Mouse (Mus musculus): ENCODE measurements around the gene Gabrg3. TPM values are rescaled to one million over a fixed set of nuclear protein-coding genes. Genes with fewer than 3 reads are reported as not detected.

The Gabrg3 gene
- polyA plus RNA-seq, 1 experiment from 2014 or later: 8.3 TPM

DNA sequence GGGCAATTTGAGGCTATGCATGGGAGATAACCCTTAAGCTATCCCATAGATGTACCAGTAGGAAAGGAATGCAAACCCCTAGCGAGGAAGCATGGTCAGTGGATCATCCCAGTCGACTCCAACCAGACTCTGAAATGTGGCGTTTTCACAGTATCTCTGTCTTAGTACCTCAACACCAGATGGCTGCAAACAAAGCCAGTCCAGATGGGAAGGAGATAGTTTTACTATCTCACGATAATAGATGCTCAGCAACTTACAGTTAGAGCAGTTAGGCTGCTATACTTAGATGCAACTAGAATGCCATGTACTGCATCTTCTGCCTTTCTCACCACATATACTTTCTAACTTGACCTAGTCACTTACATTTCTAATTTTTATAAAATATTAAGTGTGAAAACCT is 56.7 kb downstream of the Gabrg3 start:
- Histone ChIP-seq H3K4me3 (ENCODE audit: low read depth, low read length) (no peak overlapping the region), H3K4me2 (ENCODE audit: low read length) (no peak overlapping the region), H3K27me3 (ENCODE audit: control insufficient read depth, insufficient read depth, low read depth, low read length) (no peaks in the 10 kb centered on the region), H3K27ac (ENCODE audit: low read length) (no peak overlapping the region), H3K9ac (ENCODE audit: low read depth, low read length) (no peak overlapping the region), H3K4me1 (ENCODE audit: control insufficient read depth, insufficient read depth, low read length) (no peaks in the 10 kb centered on the region), H3K36me3 (ENCODE audit: control insufficient read depth, insufficient read depth, low read length) (no peaks in the 10 kb centered on the region), H3K9me3 (replicated peaks; ENCODE audit: control insufficient read depth, low read length, poor library complexity, severe bottlenecking) (no peaks in the 10 kb centered on the region)
- ATAC-seq: no peak
- 90% methylated on average over 4 of the region's 4 CpGs for WGBS

DNA sequence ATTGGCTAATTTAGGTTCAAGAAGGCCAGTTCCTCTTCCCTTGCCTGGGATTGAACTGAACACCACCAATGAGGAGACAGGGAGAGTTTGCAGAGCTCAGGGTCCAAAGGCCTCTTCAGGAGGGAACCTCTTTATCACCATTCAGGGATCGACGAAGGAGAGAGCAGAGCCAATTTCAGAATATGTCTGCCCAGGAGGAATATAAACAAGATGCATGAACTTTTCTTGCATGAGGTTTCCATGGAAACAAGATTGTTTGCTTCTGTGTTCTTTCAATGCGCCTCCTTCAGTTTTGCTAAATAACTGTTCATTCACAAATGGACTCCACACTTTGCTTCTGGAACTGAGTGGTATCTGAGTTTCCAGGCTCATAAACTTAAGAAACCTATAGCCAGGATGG is 62.5 kb downstream of the Gabrg3 start:
- Histone ChIP-seq H3K4me1 (ENCODE audit: control insufficient read depth, insufficient read depth, low read length) (peaks cover 2% of the 10 kb centered on the region), H3K4me2 (ENCODE audit: low read length) (no peak overlapping the region), H3K27me3 (ENCODE audit: control insufficient read depth, insufficient read depth, low read depth, low read length) (no peaks in the 10 kb centered on the region), H3K27ac (ENCODE audit: low read length) (no peak overlapping the region), H3K4me3 (ENCODE audit: low read depth, low read length) (no peak overlapping the region), H3K36me3 (ENCODE audit: control insufficient read depth, insufficient read depth, low read length) (no peaks in the 10 kb centered on the region), H3K9me3 (replicated peaks; ENCODE audit: control insufficient read depth, low read length, poor library complexity, severe bottlenecking) (no peaks in the 10 kb centered on the region), H3K9ac (ENCODE audit: low read depth, low read length) (no peak overlapping the region)
- 48% methylated on average over 3 of the region's 3 CpGs for WGBS
- ATAC-seq: peak; percentile 42; the same call in 1 of the 2 replicates

DNA sequence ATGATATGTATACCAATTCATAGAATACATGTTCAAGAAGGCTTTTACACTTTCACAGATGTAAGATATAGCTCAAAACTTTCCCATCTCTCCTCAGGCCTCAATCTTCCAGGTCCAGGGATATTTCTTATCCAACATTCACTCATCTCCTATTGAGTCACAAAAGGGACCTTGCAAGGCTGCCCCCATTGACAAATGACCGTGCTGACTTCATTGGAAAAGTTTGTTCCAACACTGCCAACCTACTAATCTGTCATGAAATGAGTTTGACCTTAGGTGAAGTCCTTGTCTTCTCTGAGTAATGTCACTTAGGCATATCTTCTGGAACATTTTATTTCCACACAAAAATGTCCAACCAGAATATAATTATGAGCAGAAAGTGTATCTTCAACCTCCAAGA is 64.9 kb downstream of the Gabrg3 start:
- no peaks in the 10 kb centered on the region for H3K36me3 ChIP-seq (ENCODE audit: control insufficient read depth, insufficient read depth, low read length)
- H3K27me3 ChIP-seq (ENCODE audit: control insufficient read depth, insufficient read depth, low read depth, low read length): no peaks in the 10 kb centered on the region
- ATAC-seq: no peak
- no peak overlapping the region for H3K9ac ChIP-seq (ENCODE audit: low read depth, low read length)
- peaks cover 2% of the 10 kb centered on the region for H3K4me1 ChIP-seq (ENCODE audit: control insufficient read depth, insufficient read depth, low read length)
- 88% methylated on average over 1 of the region's 1 CpGs for WGBS
- no peak overlapping the region for H3K4me3 ChIP-seq (ENCODE audit: low read depth, low read length)
- no peak overlapping the region for H3K27ac ChIP-seq (ENCODE audit: low read length)
- no peak overlapping the region for H3K4me2 ChIP-seq (ENCODE audit: low read length)
- no peaks in the 10 kb centered on the region for H3K9me3 ChIP-seq (replicated peaks; ENCODE audit: control insufficient read depth, low read length, poor library complexity, severe bottlenecking)

DNA sequence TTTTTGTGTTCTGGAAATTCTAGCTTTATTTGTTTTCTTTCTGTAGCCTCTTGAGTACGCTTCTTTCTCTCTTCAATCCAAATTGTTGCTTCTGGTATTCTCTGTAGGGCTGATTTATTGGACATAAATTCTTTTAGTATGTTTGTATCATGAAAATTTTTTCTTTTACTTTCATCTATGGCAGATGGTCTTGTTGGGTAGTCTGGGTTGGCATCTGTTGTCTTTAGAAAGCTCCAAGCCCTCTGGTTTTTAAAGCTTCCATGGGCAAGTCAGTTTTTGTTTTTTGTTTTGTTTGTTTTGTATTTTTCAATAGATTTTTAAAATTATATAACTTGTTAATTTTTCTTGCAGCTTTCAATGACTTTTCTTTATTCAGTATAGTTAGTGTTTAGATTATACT is 72.0 kb downstream of the Gabrg3 start:
- no peaks in the 10 kb centered on the region for H3K27me3 ChIP-seq (ENCODE audit: control insufficient read depth, insufficient read depth, low read depth, low read length)
- H3K27ac ChIP-seq (ENCODE audit: low read length): no peak overlapping the region
- no peak overlapping the region for H3K4me3 ChIP-seq (ENCODE audit: low read depth, low read length)
- no peak overlapping the region for H3K4me2 ChIP-seq (ENCODE audit: low read length)
- H3K36me3 ChIP-seq (ENCODE audit: control insufficient read depth, insufficient read depth, low read length): no peaks in the 10 kb centered on the region
- no peaks in the 10 kb centered on the region for H3K9me3 ChIP-seq (replicated peaks; ENCODE audit: control insufficient read depth, low read length, poor library complexity, severe bottlenecking)
- H3K9ac ChIP-seq (ENCODE audit: low read depth, low read length): no peak overlapping the region
- WGBS: 78% methylated on average over 1 of the region's 1 CpGs
- no peaks in the 10 kb centered on the region for H3K4me1 ChIP-seq (ENCODE audit: control insufficient read depth, insufficient read depth, low read length)
- no peak for ATAC-seq

DNA sequence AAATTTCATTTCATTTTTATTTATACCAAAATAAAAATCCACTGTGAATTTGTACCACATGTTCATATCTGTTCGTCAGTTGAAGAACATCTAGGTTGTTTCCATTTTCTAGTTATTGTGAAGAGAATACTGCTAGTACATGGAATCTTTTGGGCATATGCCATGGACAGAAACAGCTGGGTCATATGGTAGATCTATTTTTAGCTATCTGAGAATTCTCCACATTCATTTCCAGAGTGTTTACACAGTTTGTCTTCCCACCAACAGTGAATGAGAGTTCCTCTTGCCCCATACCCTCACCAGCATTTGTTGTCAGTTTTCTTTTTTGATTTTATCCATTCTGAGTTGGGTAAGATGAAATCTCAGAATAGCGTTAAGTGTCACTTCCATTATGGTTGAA is 75.0 kb downstream of the Gabrg3 start:
- no peaks in the 10 kb centered on the region for H3K4me1 ChIP-seq (ENCODE audit: control insufficient read depth, insufficient read depth, low read length)
- WGBS: 91% methylated on average over 2 of the region's 2 CpGs

DNA sequence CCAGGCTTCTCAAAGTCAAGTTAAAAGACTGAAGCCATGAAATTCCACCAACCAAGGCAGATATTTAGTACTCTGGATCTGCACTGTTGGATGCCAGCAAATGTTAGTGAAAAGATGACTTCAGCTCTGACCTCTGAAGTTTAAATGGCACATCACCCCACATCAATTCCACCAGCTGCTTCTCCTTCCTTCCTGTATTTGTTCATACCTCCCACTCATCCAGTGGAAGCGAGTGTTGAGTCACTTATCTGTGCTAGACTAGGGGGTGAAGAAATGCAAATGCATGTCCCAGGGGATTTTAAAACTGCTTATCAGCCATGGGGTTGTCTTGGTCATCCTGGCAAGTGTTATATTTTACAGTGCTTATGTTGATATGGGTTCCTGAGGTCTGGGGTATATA is 79.7 kb downstream of the Gabrg3 start:
- Histone ChIP-seq H3K9ac (ENCODE audit: low read depth, low read length) (no peak overlapping the region), H3K4me2 (ENCODE audit: low read length) (no peak overlapping the region), H3K36me3 (ENCODE audit: control insufficient read depth, insufficient read depth, low read length) (no peaks in the 10 kb centered on the region), H3K9me3 (replicated peaks; ENCODE audit: control insufficient read depth, low read length, poor library complexity, severe bottlenecking) (no peaks in the 10 kb centered on the region), H3K27me3 (ENCODE audit: control insufficient read depth, insufficient read depth, low read depth, low read length) (no peaks in the 10 kb centered on the region), H3K4me3 (ENCODE audit: low read depth, low read length) (no peak overlapping the region), H3K4me1 (ENCODE audit: control insufficient read depth, insufficient read depth, low read length) (no peaks in the 10 kb centered on the region), H3K27ac (ENCODE audit: low read length) (no peak overlapping the region)
- no peak for ATAC-seq
- whole genome bisulfite sequencing: 87% methylated on average over 1 of the region's 1 CpGs

More for the DNA sequence above, 75.0 kb downstream of the Gabrg3 start:
- Histone ChIP-seq H3K9ac (ENCODE audit: low read depth, low read length) (no peak overlapping the region), H3K4me3 (ENCODE audit: low read depth, low read length) (no peak overlapping the region), H3K27me3 (ENCODE audit: control insufficient read depth, insufficient read depth, low read depth, low read length) (no peaks in the 10 kb centered on the region), H3K4me2 (ENCODE audit: low read length) (no peak overlapping the region), H3K9me3 (replicated peaks; ENCODE audit: control insufficient read depth, low read length, poor library complexity, severe bottlenecking) (no peaks in the 10 kb centered on the region), H3K36me3 (ENCODE audit: control insufficient read depth, insufficient read depth, low read length) (no peaks in the 10 kb centered on the region), H3K27ac (ENCODE audit: low read length) (no peak overlapping the region)
- ATAC-seq: no peak

DNA sequence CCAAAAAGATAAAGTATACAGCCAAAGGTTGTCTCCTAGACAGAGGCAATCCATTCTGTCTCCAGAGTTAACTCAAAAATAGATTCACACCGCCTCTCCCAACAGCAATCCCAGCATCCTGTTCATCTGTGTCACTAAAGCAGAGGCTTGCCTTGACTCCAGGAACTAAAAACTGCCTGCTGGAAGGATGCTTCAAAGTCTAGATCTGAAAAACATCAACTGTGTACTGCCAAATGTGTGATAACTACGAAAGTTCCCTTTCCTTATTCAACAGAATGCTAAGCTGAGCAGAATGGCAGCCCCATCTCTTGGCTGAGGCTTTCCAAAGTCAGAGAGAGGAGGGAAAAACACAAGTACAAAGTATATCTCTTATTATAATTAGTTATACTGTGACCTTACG is 90.3 kb downstream of the Gabrg3 start:
- Histone ChIP-seq H3K27ac (ENCODE audit: low read length) (no peak overlapping the region), H3K9ac (ENCODE audit: low read depth, low read length) (no peak overlapping the region), H3K4me3 (ENCODE audit: low read depth, low read length) (no peak overlapping the region), H3K27me3 (ENCODE audit: control insufficient read depth, insufficient read depth, low read depth, low read length) (no peaks in the 10 kb centered on the region), H3K4me2 (ENCODE audit: low read length) (no peak overlapping the region), H3K9me3 (replicated peaks; ENCODE audit: control insufficient read depth, low read length, poor library complexity, severe bottlenecking) (no peaks in the 10 kb centered on the region), H3K4me1 (ENCODE audit: control insufficient read depth, insufficient read depth, low read length) (no peaks in the 10 kb centered on the region), H3K36me3 (ENCODE audit: control insufficient read depth, insufficient read depth, low read length) (no peaks in the 10 kb centered on the region)
- no peak for ATAC-seq
- WGBS: 90% methylated on average over 3 of the region's 3 CpGs

DNA sequence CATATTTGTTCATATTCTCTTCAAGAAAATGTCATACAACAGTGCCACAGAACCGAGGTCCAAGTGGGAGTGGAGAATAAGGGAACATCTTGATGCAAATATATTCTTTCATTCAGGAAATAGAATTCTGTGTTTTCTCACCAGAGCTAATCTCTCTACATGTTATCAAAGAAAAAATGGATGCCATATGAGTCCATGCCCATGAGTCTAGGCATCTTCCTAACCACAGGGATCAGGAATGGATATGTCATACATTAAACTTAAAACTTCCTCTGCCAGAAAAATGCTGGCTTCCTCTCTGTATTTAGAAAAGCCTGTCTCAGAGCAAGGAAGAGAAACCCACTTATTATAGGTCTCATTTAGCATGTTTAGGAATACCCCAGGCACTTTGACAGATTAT is 92.9 kb downstream of the Gabrg3 start:
- Histone ChIP-seq H3K9ac (ENCODE audit: low read depth, low read length) (no peak overlapping the region), H3K4me1 (ENCODE audit: control insufficient read depth, insufficient read depth, low read length) (no peaks in the 10 kb centered on the region), H3K4me2 (ENCODE audit: low read length) (no peak overlapping the region), H3K27ac (ENCODE audit: low read length) (no peak overlapping the region), H3K27me3 (ENCODE audit: control insufficient read depth, insufficient read depth, low read depth, low read length) (no peaks in the 10 kb centered on the region), H3K36me3 (ENCODE audit: control insufficient read depth, insufficient read depth, low read length) (no peaks in the 10 kb centered on the region), H3K9me3 (replicated peaks; ENCODE audit: control insufficient read depth, low read length, poor library complexity, severe bottlenecking) (no peaks in the 10 kb centered on the region), H3K4me3 (ENCODE audit: low read depth, low read length) (no peak overlapping the region)
- 80% methylated on average over 1 of the region's 1 CpGs for WGBS
- ATAC-seq: no peak

DNA sequence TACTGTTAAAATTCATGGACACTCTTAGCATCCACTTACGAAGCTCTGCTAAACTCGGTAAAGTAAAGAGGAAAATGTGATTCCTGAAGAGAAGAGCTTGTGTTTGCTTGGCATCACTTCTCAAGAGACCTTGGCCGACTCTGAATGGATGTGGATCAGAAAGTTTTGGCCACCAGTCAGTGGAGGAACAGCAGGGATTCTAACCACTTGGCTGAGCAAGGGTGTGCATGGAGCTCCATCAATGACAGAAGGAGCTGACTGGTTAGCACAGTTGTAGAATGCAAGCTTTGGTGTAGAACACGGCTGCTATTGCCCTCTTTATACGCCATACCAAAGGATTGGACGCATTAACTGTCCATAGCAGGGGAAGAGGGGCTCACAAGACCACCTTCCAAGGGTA is 93.4 kb downstream of the Gabrg3 start:
- Histone ChIP-seq H3K4me3 (ENCODE audit: low read depth, low read length) (no peak overlapping the region), H3K36me3 (ENCODE audit: control insufficient read depth, insufficient read depth, low read length) (no peaks in the 10 kb centered on the region), H3K4me1 (ENCODE audit: control insufficient read depth, insufficient read depth, low read length) (no peaks in the 10 kb centered on the region), H3K27ac (ENCODE audit: low read length) (no peak overlapping the region), H3K4me2 (ENCODE audit: low read length) (no peak overlapping the region), H3K9me3 (replicated peaks; ENCODE audit: control insufficient read depth, low read length, poor library complexity, severe bottlenecking) (no peaks in the 10 kb centered on the region), H3K27me3 (ENCODE audit: control insufficient read depth, insufficient read depth, low read depth, low read length) (no peaks in the 10 kb centered on the region), H3K9ac (ENCODE audit: low read depth, low read length) (no peak overlapping the region)
- WGBS: 90% methylated on average over 6 of the region's 6 CpGs
- ATAC-seq: no peak

DNA sequence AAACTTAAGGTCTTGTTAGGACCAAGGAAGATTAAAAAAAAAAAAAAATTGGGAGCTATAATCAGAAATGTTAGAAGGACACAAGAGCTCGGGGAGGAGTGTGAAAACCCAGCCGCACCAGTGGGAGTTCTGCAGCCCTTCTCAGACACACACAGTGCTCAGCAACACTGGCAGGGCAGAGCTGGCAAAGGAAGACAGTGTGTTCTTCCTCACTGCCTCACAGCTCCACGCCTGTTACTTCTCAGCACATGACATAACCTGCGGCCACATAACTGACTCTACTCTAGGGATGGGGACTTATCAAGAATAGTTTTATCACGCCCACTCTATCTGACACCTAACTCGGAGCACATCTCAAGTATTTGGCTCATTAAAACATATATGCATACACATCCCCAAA is 103.8 kb downstream of the Gabrg3 start:
- H3K4me1 ChIP-seq (ENCODE audit: control insufficient read depth, insufficient read depth, low read length): no peaks in the 10 kb centered on the region
- H3K27me3 ChIP-seq (ENCODE audit: control insufficient read depth, insufficient read depth, low read depth, low read length): no peaks in the 10 kb centered on the region
- H3K4me2 ChIP-seq (ENCODE audit: low read length): no peak overlapping the region
- no peak for ATAC-seq
- no peak overlapping the region for H3K9ac ChIP-seq (ENCODE audit: low read depth, low read length)
- no peaks in the 10 kb centered on the region for H3K9me3 ChIP-seq (replicated peaks; ENCODE audit: control insufficient read depth, low read length, poor library complexity, severe bottlenecking)
- H3K4me3 ChIP-seq (ENCODE audit: low read depth, low read length): no peak overlapping the region
- no peak overlapping the region for H3K27ac ChIP-seq (ENCODE audit: low read length)
- WGBS: 85% methylated on average over 6 of the region's 6 CpGs
- H3K36me3 ChIP-seq (ENCODE audit: control insufficient read depth, insufficient read depth, low read length): no peaks in the 10 kb centered on the region

Data from midbrain, embryonic 16.5 days (tissue).